ENCODE assay signal across 24 mouse cellular contexts in genomic region chr9:86658347-86658746, GRCm38 (mm10). TPM values are rescaled to one million over a fixed set of nuclear protein-coding genes. Genes with fewer than 3 reads are reported as not detected.
A peak's percentile ranks its signal among the peaks of the same experiment; 100 is the strongest.
DNase-seq lines count a peak whose midpoint lies in the region; ATAC-seq lines count a peak whose summit lies in the region.
"Had no signal": no experiment of that assay in that cellular context is flagged by ENCODE, and none has a peak within 500 bp of the region (broad histone marks: within the 10 kb centered on the region; RNA-seq: fewer than 3 reads in every experiment).

No protein-coding gene starts in this region.

- H3K9ac ChIP-seq in hindbrain, embryonic 14.5 days: no peak overlapping the region
- H3K9ac ChIP-seq: kidney, embryonic 15.5 days; liver, embryonic 13.5 days; lung, embryonic 14.5 days; midbrain, embryonic 13.5 days; neural tube, embryonic 12.5 days; stomach, embryonic 15.5 days had no signal

- H3K9me3 ChIP-seq in hindbrain, embryonic 10.5 days: no peaks in the 10 kb centered on the region
- H3K9me3 ChIP-seq in hindbrain, embryonic 14.5 days (ENCODE audit: control insufficient read depth, low read length): no peaks in the 10 kb centered on the region
- H3K9me3 ChIP-seq in embryonic facial prominence, embryonic 10.5 days: no peaks in the 10 kb centered on the region
- no peaks in the 10 kb centered on the region for H3K9me3 ChIP-seq in limb, embryonic 10.5 days (replicated peaks)
- H3K9me3 ChIP-seq: forebrain, embryonic 10.5 days; kidney, embryonic 15.5 days; liver, embryonic 13.5 days; midbrain, embryonic 13.5 days; neural tube, embryonic 12.5 days; stomach, embryonic 15.5 days had no signal

- H3K4me3 ChIP-seq in hindbrain, embryonic 10.5 days: no peak overlapping the region
- no peak overlapping the region for H3K4me3 ChIP-seq in hindbrain, embryonic 14.5 days (replicated peaks; ENCODE audit: low read length)
- no peak overlapping the region for H3K4me3 ChIP-seq in embryonic facial prominence, embryonic 10.5 days
- H3K4me3 ChIP-seq in limb, embryonic 10.5 days: no peak overlapping the region
- H3K4me3 ChIP-seq: forebrain, embryonic 10.5 days; kidney, embryonic 15.5 days; liver, embryonic 13.5 days; midbrain, embryonic 13.5 days; neural tube, embryonic 12.5 days; stomach, embryonic 15.5 days had no signal

- no peaks in the 10 kb centered on the region for H3K27me3 ChIP-seq in hindbrain, embryonic 10.5 days (ENCODE audit: insufficient read depth, poor library complexity, severe bottlenecking)
- H3K27me3 ChIP-seq in hindbrain, embryonic 14.5 days (ENCODE audit: control insufficient read depth, insufficient read depth, low read length): no peaks in the 10 kb centered on the region
- no peaks in the 10 kb centered on the region for H3K27me3 ChIP-seq in embryonic facial prominence, embryonic 10.5 days (replicated peaks; ENCODE audit: low read depth, poor library complexity, severe bottlenecking)
- no peaks in the 10 kb centered on the region for H3K27me3 ChIP-seq in limb, embryonic 10.5 days (ENCODE audit: low read depth, poor library complexity, severe bottlenecking)
- H3K27me3 ChIP-seq: kidney, embryonic 15.5 days; liver, embryonic 13.5 days; midbrain, embryonic 13.5 days; neural tube, embryonic 12.5 days; stomach, embryonic 15.5 days had no signal

- 79% methylated on average over 4 of the region's 4 CpGs for WGBS in hindbrain, embryonic 10.5 days
- 91% methylated on average over 4 of the region's 4 CpGs for WGBS in hindbrain, embryonic 14.5 days
- 72% methylated on average over 4 of the region's 4 CpGs for WGBS in embryonic facial prominence, embryonic 10.5 days
- WGBS in limb, embryonic 10.5 days: 82% methylated on average over 4 of the region's 4 CpGs

- peak; percentile 28 for DNase-seq in hindbrain, embryonic 10.5 days (ENCODE audit: low spot score)
- DNase-seq in hindbrain, embryonic 14.5 days (ENCODE audit: low spot score): no peak
- DNase-seq in embryonic facial prominence, embryonic 10.5 days (ENCODE audit: low spot score): peak; percentile 44
- peak; percentile 33 for DNase-seq in limb, embryonic 10.5 days (ENCODE audit: low spot score)
- peak; percentile 77 for DNase-seq in skeletal muscle tissue, adult 2 months (ENCODE audit: low read depth, low spot score)
- no peak for DNase-seq in natural killer cell, adult 2 months (ENCODE audit: low spot score in 2 of 2)
- DNase-seq: adrenal gland, postnatal 14 days; cerebellum, adult 2 months; cerebellum, postnatal 25 days; kidney, postnatal 36 days; liver, embryonic 13.5 days; lung, embryonic 14.5 days; retina, postnatal 1 day; thymus, postnatal 25 days had no signal

- no peak overlapping the region for H3K4me2 ChIP-seq in hindbrain, embryonic 14.5 days (replicated peaks)
- H3K4me2 ChIP-seq: kidney, embryonic 15.5 days; liver, embryonic 13.5 days; lung, embryonic 14.5 days; midbrain, embryonic 13.5 days; neural tube, embryonic 12.5 days; stomach, embryonic 15.5 days had no signal

- H3K27ac ChIP-seq in hindbrain, embryonic 10.5 days: no peak overlapping the region
- H3K27ac ChIP-seq in hindbrain, embryonic 14.5 days: no peak overlapping the region
- no peak overlapping the region for H3K27ac ChIP-seq in embryonic facial prominence, embryonic 10.5 days (replicated peaks)
- no peak overlapping the region for H3K27ac ChIP-seq in limb, embryonic 10.5 days
- H3K27ac ChIP-seq: forebrain, embryonic 10.5 days; hindbrain, postnatal 0 days; kidney, embryonic 15.5 days; liver, embryonic 13.5 days; midbrain, embryonic 13.5 days; neural tube, embryonic 12.5 days; stomach, embryonic 15.5 days had no signal

- no peaks in the 10 kb centered on the region for H3K36me3 ChIP-seq in hindbrain, embryonic 10.5 days
- no peaks in the 10 kb centered on the region for H3K36me3 ChIP-seq in hindbrain, embryonic 14.5 days (replicated peaks; ENCODE audit: control insufficient read depth, insufficient read depth)
- H3K36me3 ChIP-seq in embryonic facial prominence, embryonic 10.5 days (replicated peaks): no peaks in the 10 kb centered on the region
- H3K36me3 ChIP-seq in limb, embryonic 10.5 days: no peaks in the 10 kb centered on the region
- H3K36me3 ChIP-seq: forebrain, embryonic 10.5 days; kidney, embryonic 15.5 days; liver, embryonic 13.5 days; midbrain, embryonic 13.5 days; neural tube, embryonic 12.5 days; stomach, embryonic 15.5 days had no signal

- H3K4me1 ChIP-seq in hindbrain, embryonic 10.5 days (replicated peaks): no peaks in the 10 kb centered on the region
- H3K4me1 ChIP-seq in hindbrain, embryonic 14.5 days (replicated peaks; ENCODE audit: control insufficient read depth, insufficient read depth, low read length): no peaks in the 10 kb centered on the region
- H3K4me1 ChIP-seq in embryonic facial prominence, embryonic 10.5 days: peaks cover 5% of the 10 kb centered on the region
- peaks cover 5% of the 10 kb centered on the region for H3K4me1 ChIP-seq in limb, embryonic 10.5 days
- H3K4me1 ChIP-seq: forebrain, embryonic 10.5 days; kidney, embryonic 15.5 days; liver, embryonic 13.5 days; midbrain, embryonic 13.5 days; neural tube, embryonic 12.5 days; stomach, embryonic 15.5 days had no signal

- ATAC-seq in hindbrain, embryonic 14.5 days (ENCODE audit: low FRiP score): no peak
- no peak for ATAC-seq in frontal cortex, adult (ENCODE audit: low TSS enrichment)
- ATAC-seq: activated CD4-positive, CD25-positive, alpha-beta regulatory T cell, adult 4 months; forebrain, embryonic 16.5 days; hindbrain, postnatal 0 days; intestine, embryonic 16.5 days; midbrain, embryonic 13.5 days had no signal

RNA-seq across cellular contexts. Expression of gene Me1, which starts 37.4 kb away (rescaled TPM):
- polyA plus RNA-seq in hindbrain, embryonic 10.5 days (2016; fragmentation: Nextera tagmentation; extraction: Ambion mirVana): 9.8 and 12.4 TPM in 2 replicates
- polyA plus RNA-seq in hindbrain, embryonic 14.5 days (2014; fragmentation: Nextera tagmentation; extraction: Ambion mirVana): 53.5 and 61.8 TPM in 2 replicates
- 10.1 and 12.0 TPM in 2 replicates for polyA plus RNA-seq in embryonic facial prominence, embryonic 10.5 days (2016; fragmentation: Nextera tagmentation; extraction: Ambion mirVana)
- polyA plus RNA-seq in limb, embryonic 10.5 days (2016; fragmentation: Nextera tagmentation; extraction: Ambion mirVana): 6.2 and 9.4 TPM in 2 replicates
- polyA plus RNA-seq: activated CD4-positive, CD25-positive, alpha-beta regulatory T cell, adult 4 months had no signal

Comparison
In these comparisons a context has a peak if more than half of its experiments do, and no peak if none do; other contexts are left out.
1. DNase-seq: peak in hindbrain, embryonic 10.5 days (single experiment), embryonic facial prominence, embryonic 10.5 days (single experiment), limb, embryonic 10.5 days (single experiment) and skeletal muscle tissue, adult 2 months (single experiment); none in hindbrain, embryonic 14.5 days (single experiment) and natural killer cell, adult 2 months (0 of 2).